Mouse (Mus musculus): Measurements from ENCODE around the gene Slc10a3. TPM values are rescaled to one million over a fixed set of nuclear protein-coding genes. Genes with fewer than 3 reads are reported as not detected.

Slc10a3 gene
- total and polyA plus RNA-seq, 2 experiments from 2014 or later: 9.1 to 10.3 TPM

- 9% methylated on average over 9 of the region's 22 CpGs for WGBS
- Histone ChIP-seq H3K9me3 (replicated peaks; ENCODE audit: control insufficient read depth, low read length) (no peaks in the 10 kb centered on the region), H3K4me2 (ENCODE audit: low read depth, low read length) (peak within 1 kb of the TSS; percentile 67), H3K4me1 (ENCODE audit: control insufficient read depth, insufficient read depth) (no peaks in the 10 kb centered on the region), H3K27ac (ENCODE audit: low read depth) (peak within 1 kb of the TSS; percentile 30), H3K27me3 (ENCODE audit: control insufficient read depth, insufficient read depth, low read length) (no peaks in the 10 kb centered on the region), H3K36me3 (replicated peaks; ENCODE audit: control insufficient read depth, insufficient read depth, low read length) (no peaks in the 10 kb centered on the region), H3K9ac (replicated peaks; ENCODE audit: low read depth, low read length) (peak within 1 kb of the TSS; percentile 60), H3K4me3 (ENCODE audit: low read depth, low read length) (peak within 1 kb of the TSS; percentile 54)
- DNase-seq (ENCODE audit: low spot score): peak; percentile 65
- no peak for TF ChIP-seq EP300 (IDR thresholded peaks at IDR 0.05; ENCODE audit: low read depth)
- no peak for TF ChIP-seq CTCF (IDR thresholded peaks at IDR 0.05; ENCODE audit: low read depth)
- peak; percentile 92 for ATAC-seq (ENCODE audit: insufficient read depth, low read depth)
Observed at GRCm38 (mm10) chrX:74353467-74353770, 19.7 kb downstream of the Slc10a3 start, which contains the start of gene Lage3. Gene Lage3 (minus strand): TSS chrX:74353618.

- H3K9ac ChIP-seq (replicated peaks; ENCODE audit: low read depth, low read length): peak overlapping the region; percentile 60
Observed at GRCm38 (mm10) chrX:74352645-74353466, 20.3 kb downstream of the Slc10a3 start.

GRCm38 (mm10) chrX:74330166-74330930 lies 42.8 kb downstream of the Slc10a3 start:
- peak overlapping the region; percentile 75; the same call in 1 of the 2 replicates for H3K4me2 ChIP-seq (ENCODE audit: low read depth, low read length)
- no peak overlapping the region for H3K4me3 ChIP-seq (ENCODE audit: low read depth, low read length)
- ATAC-seq (ENCODE audit: insufficient read depth, low read depth) (no peak), DNase-seq (ENCODE audit: low spot score) (no peak)
- H3K4me1 ChIP-seq (ENCODE audit: control insufficient read depth, insufficient read depth): no peaks in the 10 kb centered on the region; the same call in 1 of the 2 replicates
- H3K27me3 ChIP-seq (ENCODE audit: control insufficient read depth, insufficient read depth, low read length): no peaks in the 10 kb centered on the region
- 22% methylated on average over 2 of the region's 2 CpGs for WGBS
- H3K36me3 ChIP-seq (replicated peaks; ENCODE audit: control insufficient read depth, insufficient read depth, low read length): no peaks in the 10 kb centered on the region
- H3K27ac ChIP-seq (ENCODE audit: low read depth): no peak overlapping the region
- H3K9ac ChIP-seq (replicated peaks; ENCODE audit: low read depth, low read length): no peak overlapping the region
- TF ChIP-seq EP300 (IDR thresholded peaks at IDR 0.05; ENCODE audit: low read depth): no peak
- no peak for TF ChIP-seq CTCF (IDR thresholded peaks at IDR 0.05; ENCODE audit: low read depth)
- no peaks in the 10 kb centered on the region for H3K9me3 ChIP-seq (replicated peaks; ENCODE audit: control insufficient read depth, low read length)

More at GRCm38 (mm10) chrX:74352645-74353466, 20.3 kb downstream of the Slc10a3 start:
- Histone ChIP-seq H3K27ac (ENCODE audit: low read depth) (peak overlapping the region; percentile 30), H3K27me3 (ENCODE audit: control insufficient read depth, insufficient read depth, low read length) (no peaks in the 10 kb centered on the region), H3K4me3 (ENCODE audit: low read depth, low read length) (peak overlapping the region; percentile 54), H3K9me3 (replicated peaks; ENCODE audit: control insufficient read depth, low read length) (no peaks in the 10 kb centered on the region), H3K4me2 (ENCODE audit: low read depth, low read length) (peak overlapping the region; percentile 67), H3K36me3 (replicated peaks; ENCODE audit: control insufficient read depth, insufficient read depth, low read length) (no peaks in the 10 kb centered on the region), H3K4me1 (ENCODE audit: control insufficient read depth, insufficient read depth) (no peaks in the 10 kb centered on the region)
- 19% methylated on average over 13 of the region's 13 CpGs for WGBS
- DNase-seq (ENCODE audit: low spot score) (no peak), ATAC-seq (ENCODE audit: insufficient read depth, low read depth) (peak; percentile 39)
- TF ChIP-seq EP300 (IDR thresholded peaks at IDR 0.05; ENCODE audit: low read depth) (no peak), CTCF (IDR thresholded peaks at IDR 0.05; ENCODE audit: low read depth) (no peak)

GRCm38 (mm10) chrX:74329215-74329671 lies 43.9 kb downstream of the Slc10a3 start:
- Histone ChIP-seq H3K9ac (replicated peaks; ENCODE audit: low read depth, low read length) (peak overlapping the region; percentile 61; the same call in 1 of the 2 replicates), H3K4me1 (ENCODE audit: control insufficient read depth, insufficient read depth) (no peaks in the 10 kb centered on the region; the same call in 1 of the 2 replicates), H3K9me3 (replicated peaks; ENCODE audit: control insufficient read depth, low read length) (no peaks in the 10 kb centered on the region), H3K27me3 (ENCODE audit: control insufficient read depth, insufficient read depth, low read length) (no peaks in the 10 kb centered on the region), H3K4me3 (ENCODE audit: low read depth, low read length) (peak overlapping the region; percentile 50), H3K4me2 (ENCODE audit: low read depth, low read length) (peak overlapping the region; percentile 75), H3K36me3 (replicated peaks; ENCODE audit: control insufficient read depth, insufficient read depth, low read length) (no peaks in the 10 kb centered on the region), H3K27ac (ENCODE audit: low read depth) (no peak overlapping the region)
- TF ChIP-seq EP300 (IDR thresholded peaks at IDR 0.05; ENCODE audit: low read depth) (no peak), CTCF (IDR thresholded peaks at IDR 0.05; ENCODE audit: low read depth) (no peak)
- no peak for ATAC-seq (ENCODE audit: insufficient read depth, low read depth)
- WGBS: 27% methylated on average over 10 of the region's 10 CpGs
- no peak for DNase-seq (ENCODE audit: low spot score)

GRCm38 (mm10) chrX:74328725-74329161 lies 44.4 kb downstream of the Slc10a3 start, which contains the start of gene Plxna3:
Gene Plxna3 (plus strand): TSS chrX:74329066.
- H3K4me2 ChIP-seq (ENCODE audit: low read depth, low read length): peak within 1 kb of the TSS; percentile 75
- peak; percentile 93 for ATAC-seq (ENCODE audit: insufficient read depth, low read depth)
- H3K4me3 ChIP-seq (ENCODE audit: low read depth, low read length): peak within 1 kb of the TSS; percentile 50
- no peak for TF ChIP-seq EP300 (IDR thresholded peaks at IDR 0.05; ENCODE audit: low read depth)
- TF ChIP-seq CTCF (IDR thresholded peaks at IDR 0.05; ENCODE audit: low read depth): no peak
- H3K27ac ChIP-seq (ENCODE audit: low read depth): peak within 1 kb of the TSS; percentile 34; the same call in 1 of the 2 replicates
- no peaks in the 10 kb centered on the region; the same call in 1 of the 2 replicates for H3K4me1 ChIP-seq (ENCODE audit: control insufficient read depth, insufficient read depth)
- DNase-seq (ENCODE audit: low spot score): peak; percentile 24
- H3K27me3 ChIP-seq (ENCODE audit: control insufficient read depth, insufficient read depth, low read length): no peaks in the 10 kb centered on the region
- no peaks in the 10 kb centered on the region for H3K9me3 ChIP-seq (replicated peaks; ENCODE audit: control insufficient read depth, low read length)
- no peaks in the 10 kb centered on the region for H3K36me3 ChIP-seq (replicated peaks; ENCODE audit: control insufficient read depth, insufficient read depth, low read length)
- 16% methylated on average over 15 of the region's 30 CpGs for WGBS
- peak within 1 kb of the TSS; percentile 61 for H3K9ac ChIP-seq (replicated peaks; ENCODE audit: low read depth, low read length)

Other genes with a start within 250 kb of the Slc10a3 start
- not detected in 2 replicates for gene Opn1mw, start 245.9 kb downstream of the Slc10a3 start, total RNA-seq (2014; rRNA removed; ENCODE audit: low replicate concordance)
- not detected in 2 replicates for gene Opn1mw, start 245.9 kb downstream of the Slc10a3 start, polyA plus RNA-seq (2015; fragmentation: Nextera tagmentation; extraction: Ambion mirVana)
- 15.6 and 43.8 TPM in 2 replicates for gene Mecp2, start 238.0 kb downstream of the Slc10a3 start, total RNA-seq (2014; rRNA removed; ENCODE audit: low replicate concordance)
- 10.8 and 12.1 TPM in 2 replicates for gene Mecp2, start 238.0 kb downstream of the Slc10a3 start, polyA plus RNA-seq (2015; fragmentation: Nextera tagmentation; extraction: Ambion mirVana)
- gene Tex28, start 205.5 kb downstream of the Slc10a3 start, total RNA-seq (2014; rRNA removed; ENCODE audit: low replicate concordance): not detected in 2 replicates
- not detected in 2 replicates for gene Tex28, start 205.5 kb downstream of the Slc10a3 start, polyA plus RNA-seq (2015; fragmentation: Nextera tagmentation; extraction: Ambion mirVana)
- gene Tktl1, start 196.1 kb downstream of the Slc10a3 start, total RNA-seq (2014; rRNA removed; ENCODE audit: low replicate concordance): not detected in 2 replicates
- gene Tktl1, start 196.1 kb downstream of the Slc10a3 start, polyA plus RNA-seq (2015; fragmentation: Nextera tagmentation; extraction: Ambion mirVana): not detected in 2 replicates
- gene Flna, start 123.5 kb downstream of the Slc10a3 start, total RNA-seq (2014; rRNA removed; ENCODE audit: low replicate concordance): 374 and 672 TPM in 2 replicates
- 58.0 and 67.4 TPM in 2 replicates for gene Flna, start 123.5 kb downstream of the Slc10a3 start, polyA plus RNA-seq (2015; fragmentation: Nextera tagmentation; extraction: Ambion mirVana)
- 34.4 and 73.4 TPM in 2 replicates for gene Emd, start 118.7 kb downstream of the Slc10a3 start, total RNA-seq (2014; rRNA removed; ENCODE audit: low replicate concordance)
- gene Emd, start 118.7 kb downstream of the Slc10a3 start, polyA plus RNA-seq (2015; fragmentation: Nextera tagmentation; extraction: Ambion mirVana): 13.1 and 13.2 TPM in 2 replicates
- 2,015 and 2,184 TPM in 2 replicates for gene Rpl10, start 102.5 kb downstream of the Slc10a3 start, total RNA-seq (2014; rRNA removed; ENCODE audit: low replicate concordance)
- gene Rpl10, start 102.5 kb downstream of the Slc10a3 start, polyA plus RNA-seq (2015; fragmentation: Nextera tagmentation; extraction: Ambion mirVana): 410 and 447 TPM in 2 replicates
- 69.3 and 71.1 TPM in 2 replicates for gene Taz, start 91.4 kb downstream of the Slc10a3 start, total RNA-seq (2014; rRNA removed; ENCODE audit: low replicate concordance)
- 60.9 and 69.7 TPM in 2 replicates for gene Taz, start 91.4 kb downstream of the Slc10a3 start, polyA plus RNA-seq (2015; fragmentation: Nextera tagmentation; extraction: Ambion mirVana)
- 11.7 and 26.5 TPM in 2 replicates for gene Dnase1l1, start 91.0 kb downstream of the Slc10a3 start, total RNA-seq (2014; rRNA removed; ENCODE audit: low replicate concordance)
- gene Dnase1l1, start 91.0 kb downstream of the Slc10a3 start, polyA plus RNA-seq (2015; fragmentation: Nextera tagmentation; extraction: Ambion mirVana): 14.5 and 15.8 TPM in 2 replicates
- gene Atp6ap1, start 76.3 kb downstream of the Slc10a3 start, total RNA-seq (2014; rRNA removed; ENCODE audit: low replicate concordance): 114 and 125 TPM in 2 replicates
- 92.3 and 92.8 TPM in 2 replicates for gene Atp6ap1, start 76.3 kb downstream of the Slc10a3 start, polyA plus RNA-seq (2015; fragmentation: Nextera tagmentation; extraction: Ambion mirVana)
- 62.1 and 81.6 TPM in 2 replicates for gene Gdi1, start 68.4 kb downstream of the Slc10a3 start, total RNA-seq (2014; rRNA removed; ENCODE audit: low replicate concordance)
- gene Gdi1, start 68.4 kb downstream of the Slc10a3 start, polyA plus RNA-seq (2015; fragmentation: Nextera tagmentation; extraction: Ambion mirVana): 72.1 and 75.5 TPM in 2 replicates
- 2.4 and 9.8 TPM in 2 replicates for gene Fam50a, start 60.3 kb downstream of the Slc10a3 start, total RNA-seq (2014; rRNA removed; ENCODE audit: low replicate concordance)
- gene Fam50a, start 60.3 kb downstream of the Slc10a3 start, polyA plus RNA-seq (2015; fragmentation: Nextera tagmentation; extraction: Ambion mirVana): 40.3 and 41.3 TPM in 2 replicates
- 12.9 and 15.9 TPM in 2 replicates for gene Plxna3, start 44.3 kb downstream of the Slc10a3 start, total RNA-seq (2014; rRNA removed; ENCODE audit: low replicate concordance)
- gene Plxna3, start 44.3 kb downstream of the Slc10a3 start, polyA plus RNA-seq (2015; fragmentation: Nextera tagmentation; extraction: Ambion mirVana): 0.59 TPM in 2 replicates
- 61.1 and 76.7 TPM in 2 replicates for gene Lage3, start 19.7 kb downstream of the Slc10a3 start, total RNA-seq (2014; rRNA removed; ENCODE audit: low replicate concordance)
- gene Lage3, start 19.7 kb downstream of the Slc10a3 start, polyA plus RNA-seq (2015; fragmentation: Nextera tagmentation; extraction: Ambion mirVana): 83.9 and 94.9 TPM in 2 replicates
- 44.2 and 58.2 TPM in 2 replicates for gene Ubl4a, start 131 bp downstream of the Slc10a3 start, total RNA-seq (2014; rRNA removed; ENCODE audit: low replicate concordance)
- 49.8 and 50.8 TPM in 2 replicates for gene Ubl4a, start 131 bp downstream of the Slc10a3 start, polyA plus RNA-seq (2015; fragmentation: Nextera tagmentation; extraction: Ambion mirVana)
- gene Fam3a, start 19.9 kb upstream of the Slc10a3 start, total RNA-seq (2014; rRNA removed; ENCODE audit: low replicate concordance): 32.7 and 41.1 TPM in 2 replicates
- gene Fam3a, start 19.9 kb upstream of the Slc10a3 start, polyA plus RNA-seq (2015; fragmentation: Nextera tagmentation; extraction: Ambion mirVana): 26.8 and 26.9 TPM in 2 replicates
- gene Ikbkg, start 19.9 kb upstream of the Slc10a3 start, total RNA-seq (2014; rRNA removed; ENCODE audit: low replicate concordance): 27.0 and 34.7 TPM in 2 replicates
- 17.4 and 18.1 TPM in 2 replicates for gene Ikbkg, start 19.9 kb upstream of the Slc10a3 start, polyA plus RNA-seq (2015; fragmentation: Nextera tagmentation; extraction: Ambion mirVana)
- 11.0 and 13.8 TPM in 2 replicates for gene G6pdx, start 55.8 kb upstream of the Slc10a3 start, total RNA-seq (2014; rRNA removed; ENCODE audit: low replicate concordance)
- 8.0 and 8.5 TPM in 2 replicates for gene G6pdx, start 55.8 kb upstream of the Slc10a3 start, polyA plus RNA-seq (2015; fragmentation: Nextera tagmentation; extraction: Ambion mirVana)
- not detected in 2 replicates for gene Gm6880, start 108.0 kb upstream of the Slc10a3 start, total RNA-seq (2014; rRNA removed; ENCODE audit: low replicate concordance)
- gene Gm6880, start 108.0 kb upstream of the Slc10a3 start, polyA plus RNA-seq (2015; fragmentation: Nextera tagmentation; extraction: Ambion mirVana): not detected in 2 replicates
- not detected in 2 replicates for gene Olfr1326-ps1, start 201.5 kb upstream of the Slc10a3 start, total RNA-seq (2014; rRNA removed; ENCODE audit: low replicate concordance)
- gene Olfr1326-ps1, start 201.5 kb upstream of the Slc10a3 start, polyA plus RNA-seq (2015; fragmentation: Nextera tagmentation; extraction: Ambion mirVana): not detected in 2 replicates
- not detected in 2 replicates for gene Olfr1325, start 219.3 kb upstream of the Slc10a3 start, total RNA-seq (2014; rRNA removed; ENCODE audit: low replicate concordance)
- gene Olfr1325, start 219.3 kb upstream of the Slc10a3 start, polyA plus RNA-seq (2015; fragmentation: Nextera tagmentation; extraction: Ambion mirVana): not detected in 2 replicates

Data from heart, postnatal 0 days (tissue).